Mouse (Mus musculus): ENCODE measurements around the gene Tomm5.
A peak's percentile ranks its signal among the peaks of the same experiment; 100 is the strongest.
"Not testable (repeated sequence)": the region's sequence is repeated elsewhere in the genome, so short reads cannot be mapped to it uniquely, and the experiment has no call there.

The Tomm5 gene

DNA sequence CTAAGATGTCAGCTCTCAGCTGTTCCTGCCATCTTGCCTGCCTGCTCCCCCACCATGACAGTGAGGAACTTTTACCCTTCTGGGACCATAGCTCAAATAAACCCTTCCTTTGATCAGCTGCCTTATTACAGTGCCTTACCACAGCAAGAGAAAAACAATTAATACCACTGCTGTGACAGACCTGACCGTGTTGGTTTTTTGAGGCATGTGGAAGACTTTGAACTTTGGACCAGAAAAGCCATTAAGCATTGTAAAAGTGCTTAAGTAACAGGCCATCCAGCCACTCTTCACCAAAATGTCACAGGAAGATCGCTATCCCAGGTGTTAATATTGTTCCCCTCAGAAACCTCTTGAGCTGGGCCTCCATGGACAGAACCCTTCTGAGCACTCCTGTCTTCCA lies 43.3 kb downstream of the Tomm5 start:
- no peak for DNase-seq

DNA sequence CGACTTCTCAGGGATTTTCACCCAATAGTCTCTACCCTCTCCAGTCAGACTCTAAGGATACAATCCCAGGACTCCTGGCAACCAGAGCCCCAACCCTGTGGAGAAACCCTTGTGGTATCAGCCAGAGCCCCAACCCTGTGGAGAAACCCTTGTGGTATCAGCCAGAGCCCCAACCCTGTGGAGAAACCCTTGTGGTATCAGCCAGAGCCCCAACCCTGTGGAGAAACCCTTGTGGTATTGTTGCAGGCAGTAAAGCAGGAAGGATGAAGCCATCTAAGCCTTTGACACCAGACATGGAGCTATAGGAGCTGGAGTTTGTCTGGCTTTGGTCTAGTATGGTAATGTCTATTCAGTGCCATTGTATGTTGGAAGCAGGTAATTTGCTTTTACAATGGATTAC lies 44.1 kb downstream of the Tomm5 start:
- DNase-seq, result not testable (repeated sequence)

DNA sequence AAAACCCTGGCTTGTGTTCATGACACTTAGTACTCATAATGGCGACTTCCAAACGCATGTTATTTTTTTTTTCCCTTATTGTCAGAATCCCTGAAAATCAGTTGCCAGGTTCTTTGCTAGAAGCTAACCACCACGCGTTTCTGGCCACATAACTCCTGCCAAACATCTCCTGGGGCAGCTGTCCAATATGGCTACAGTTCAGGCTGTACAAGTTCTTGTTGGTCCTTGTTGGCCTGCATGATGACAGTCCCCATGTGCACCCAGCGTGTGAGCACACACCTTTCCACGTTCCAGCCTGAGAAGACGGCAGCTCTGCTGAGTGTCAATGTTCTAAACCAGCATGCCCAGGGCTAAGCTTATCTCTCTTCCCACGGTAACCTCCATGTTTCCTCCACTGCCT lies 52.5 kb downstream of the Tomm5 start:
- peak; percentile 62 to 72 for DNase-seq
